Mouse (Mus musculus): ENCODE results near the gene Pgrmc2. TPM values are rescaled to one million over a fixed set of nuclear protein-coding genes. Genes with fewer than 3 reads are reported as not detected.

Gene Pgrmc2
- total and polyA plus RNA-seq, 3 experiments: 18.5 to 50.4 (median 31.6) TPM

DNA sequence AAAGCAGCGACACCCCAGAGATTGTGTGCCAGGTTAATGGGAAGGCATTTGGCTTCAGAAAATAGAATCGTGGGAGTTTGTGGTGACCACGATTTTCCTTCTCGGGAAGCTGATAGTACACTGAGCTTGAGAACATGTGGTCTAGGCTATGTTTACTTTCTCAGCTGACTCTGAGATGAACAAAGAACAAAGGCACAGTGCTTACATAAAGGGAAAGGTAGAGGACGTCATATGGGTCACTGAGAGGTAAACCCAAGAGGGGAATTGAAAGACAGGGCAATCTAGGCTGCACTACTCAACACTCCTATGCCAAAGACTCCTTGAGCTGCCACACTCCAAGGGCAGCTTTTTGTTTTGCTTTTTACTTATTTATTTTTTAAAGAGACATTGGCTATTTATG is 35.3 kb upstream of the Pgrmc2 start:
- DNase-seq (ENCODE audit: extremely low read depth): no peak
- no peaks in the 10 kb centered on the region for H3K36me3 ChIP-seq (replicated peaks in 1 of 2; ENCODE audit: control insufficient read depth in 1 of 2, insufficient read depth in 1 of 2, low read length in 1 of 2)
- no peaks in the 10 kb centered on the region for H3K79me2 ChIP-seq (replicated peaks; ENCODE audit: control insufficient read depth, extremely low read depth, insufficient read depth, poor library complexity, severe bottlenecking)
- no peak overlapping the region for H3K27ac ChIP-seq (ENCODE audit: insufficient read depth, low read depth)
- H3K9ac ChIP-seq (ENCODE audit: insufficient read depth, low read depth): no peak overlapping the region
- peaks cover 0 to 13% of the 10 kb centered on the region in 2 experiments; a peak in 3 of 4 replicates for H3K4me1 ChIP-seq (ENCODE audit: control insufficient read depth in 1 of 2, insufficient read depth in 2 of 2)
- dilution Hi-C loops (cut with MboI; ENCODE audit: extremely low pct_ligation_motif_present, extremely low pct_unique_long_range_greater_than_20kb, low sequenced_read_pairs) (no loop called here), in situ Hi-C loops (cut with MboI; ENCODE audit: low pct_ligation_motif_present, low pct_unique_long_range_greater_than_20kb, low sequenced_read_pairs) (no loop called here)
- TF ChIP-seq RAD21 (IDR thresholded peaks at IDR 0.05; ENCODE audit: low read depth, low read length) (no peak), KAT2A (IDR thresholded peaks at IDR 0.05; ENCODE audit: insufficient replicate concordance, low read length) (no peak), EP300 (IDR thresholded peaks at IDR 0.05; ENCODE audit: low read length) (no peak), ZMIZ1 (IDR thresholded peaks at IDR 0.05; ENCODE audit: low read depth, low read length) (no peak), MAZ (IDR thresholded peaks at IDR 0.05; ENCODE audit: low read depth, low read length) (no peak), GABPA (IDR thresholded peaks at IDR 0.05; ENCODE audit: insufficient replicate concordance, low read depth, low read length) (no peak), USF1 (IDR thresholded peaks at IDR 0.05; ENCODE audit: low read depth, low read length) (no peak), IRF4 (IDR thresholded peaks at IDR 0.05; ENCODE audit: low read depth, low read length) (no peak), USF2 (conservative IDR thresholded peaks at IDR 0.05; ENCODE audit: low read depth, low read length) (no peak), CHD1 (IDR thresholded peaks at IDR 0.05; ENCODE audit: low read depth, low read length) (no peak), SIN3A (IDR thresholded peaks at IDR 0.05; ENCODE audit: low read length) (no peak), PAX5 (IDR thresholded peaks at IDR 0.05; ENCODE audit: low read length) (no peak), TBP (conservative IDR thresholded peaks at IDR 0.05; ENCODE audit: low read depth, low read length) (no peak), TCF12 (IDR thresholded peaks at IDR 0.05; ENCODE audit: low read depth, low read length) (no peak), JUND (conservative IDR thresholded peaks at IDR 0.05; ENCODE audit: low read depth, low read length) (no peak)
- no peak overlapping the region for H3K4me2 ChIP-seq (ENCODE audit: insufficient read depth, low read depth, poor library complexity, severe bottlenecking)
- H3K9me3 ChIP-seq (replicated peaks; ENCODE audit: low read length): no peaks in the 10 kb centered on the region
- no peaks in the 10 kb centered on the region for H3K27me3 ChIP-seq (replicated peaks)
- H3K4me3 ChIP-seq (replicated peaks in 1 of 3; ENCODE audit: low read depth in 2 of 3, low read length in 2 of 3, poor library complexity in 1 of 3): no peak overlapping the region

- H3K36me3 ChIP-seq (replicated peaks in 1 of 2; ENCODE audit: control insufficient read depth in 1 of 2, insufficient read depth in 1 of 2, low read length in 1 of 2): no peaks in the 10 kb centered on the region
- dilution Hi-C loops (cut with MboI; ENCODE audit: extremely low pct_ligation_motif_present, extremely low pct_unique_long_range_greater_than_20kb, low sequenced_read_pairs): no loop called here
- no peaks in the 10 kb centered on the region for H3K79me2 ChIP-seq (replicated peaks; ENCODE audit: control insufficient read depth, extremely low read depth, insufficient read depth, poor library complexity, severe bottlenecking)
- H3K4me1 ChIP-seq (ENCODE audit: control insufficient read depth in 1 of 2, insufficient read depth in 2 of 2): peaks cover 0 to 7% of the 10 kb centered on the region in 2 experiments; a peak in 3 of 4 replicates
- H3K9me3 ChIP-seq (replicated peaks; ENCODE audit: low read length): no peaks in the 10 kb centered on the region
- no peak overlapping the region for H3K9ac ChIP-seq (ENCODE audit: insufficient read depth, low read depth)
- no peak for DNase-seq (ENCODE audit: extremely low read depth)
- no peak overlapping the region for H3K27ac ChIP-seq (ENCODE audit: insufficient read depth, low read depth)
- in situ Hi-C loops (cut with MboI; ENCODE audit: low pct_ligation_motif_present, low pct_unique_long_range_greater_than_20kb, low sequenced_read_pairs): no loop called here
- H3K27me3 ChIP-seq (replicated peaks): no peaks in the 10 kb centered on the region
- H3K4me2 ChIP-seq (ENCODE audit: insufficient read depth, low read depth, poor library complexity, severe bottlenecking): no peak overlapping the region
- TF ChIP-seq RAD21 (IDR thresholded peaks at IDR 0.05; ENCODE audit: low read depth, low read length): no peak
- TF ChIP-seq ETS1 (conservative IDR thresholded peaks at IDR 0.05; ENCODE audit: low read depth, low read length): no peak
- TF ChIP-seq MAX (IDR thresholded peaks at IDR 0.05; ENCODE audit: low read length): no peak
- no peak for TF ChIP-seq NELFE (IDR thresholded peaks at IDR 0.05; ENCODE audit: low read depth, low read length)
- no peak for TF ChIP-seq SIN3A (IDR thresholded peaks at IDR 0.05; ENCODE audit: low read length)
- no peak for TF ChIP-seq E2F4 (IDR thresholded peaks at IDR 0.05; ENCODE audit: insufficient replicate concordance, low read depth, low read length)
- no peak for TF ChIP-seq MXI1 (IDR thresholded peaks at IDR 0.05; ENCODE audit: low read depth, low read length)
- no peak for TF ChIP-seq BHLHE40 (IDR thresholded peaks at IDR 0.05; ENCODE audit: low read depth, low read length)
- no peak for TF ChIP-seq SMC3 (IDR thresholded peaks at IDR 0.05; ENCODE audit: low read depth, low read length)
- TF ChIP-seq EP300 (IDR thresholded peaks at IDR 0.05; ENCODE audit: low read length): no peak
- TF ChIP-seq MAZ (IDR thresholded peaks at IDR 0.05; ENCODE audit: low read depth, low read length): no peak
- no peak for TF ChIP-seq MYC (IDR thresholded peaks at IDR 0.05; ENCODE audit: low read depth, low read length)
- TF ChIP-seq ELF1 (IDR thresholded peaks at IDR 0.05; ENCODE audit: low read depth, low read length): no peak
- no peak for TF ChIP-seq ZC3H11A (IDR thresholded peaks at IDR 0.05; ENCODE audit: low read depth, low read length)
- no peak for TF ChIP-seq USF2 (conservative IDR thresholded peaks at IDR 0.05; ENCODE audit: low read depth, low read length)
- TF ChIP-seq ZNF384 (IDR thresholded peaks at IDR 0.05; ENCODE audit: low read depth, low read length): no peak
- TF ChIP-seq TCF12 (IDR thresholded peaks at IDR 0.05; ENCODE audit: low read depth, low read length): no peak
- TF ChIP-seq TBP (conservative IDR thresholded peaks at IDR 0.05; ENCODE audit: low read depth, low read length): no peak
- no peak for TF ChIP-seq ZMIZ1 (IDR thresholded peaks at IDR 0.05; ENCODE audit: low read depth, low read length)
- H3K4me3 ChIP-seq (replicated peaks in 1 of 3; ENCODE audit: low read depth in 2 of 3, low read length in 2 of 3, poor library complexity in 1 of 3): no peak overlapping the region
These were observed 34.6 kb upstream of the Pgrmc2 start for GRCm38 (mm10) chr3:41117447-41117846.
